Mouse (Mus musculus): Measurements from ENCODE around the gene Clip3. TPM values are rescaled to one million over a fixed set of nuclear protein-coding genes. Genes with fewer than 3 reads are reported as not detected.

Gene Clip3
- polyA plus RNA-seq, 1 experiment, result 4.2 TPM

- no peaks in the 10 kb centered on the region for H3K27me3 ChIP-seq (replicated peaks; ENCODE audit: control insufficient read depth, insufficient read depth, low read length)
- H3K4me3 ChIP-seq (ENCODE audit: insufficient read depth, low read depth, low read length), result no peak overlapping the region
- TF ChIP-seq CTCF (conservative IDR thresholded peaks at IDR 0.05; ENCODE audit: insufficient read depth, insufficient read length, low read depth, low read length) (no peak), POLR2A (IDR thresholded peaks at IDR 0.05; ENCODE audit: low read depth, low read length) (no peak)
- DNase-seq, result no peak
- no peaks in the 10 kb centered on the region for H3K36me3 ChIP-seq (ENCODE audit: control insufficient read depth, insufficient read depth, low read length)
- H3K4me1 ChIP-seq (ENCODE audit: control insufficient read depth, insufficient read depth, low read length), result no peaks in the 10 kb centered on the region
- no peak overlapping the region for H3K27ac ChIP-seq (ENCODE audit: insufficient read depth, low read depth, low read length)
- WGBS, result 46% methylated on average over 10 of the region's 10 CpGs
Observed at GRCm38 (mm10) chr7:30295103-30295502, 3.6 kb downstream of the Clip3 start.

GRCm38 (mm10) chr7:30296816-30297215 lies 5.3 kb downstream of the Clip3 start:
- Histone ChIP-seq H3K4me1 (ENCODE audit: control insufficient read depth, insufficient read depth, low read length) (no peaks in the 10 kb centered on the region), H3K4me3 (ENCODE audit: insufficient read depth, low read depth, low read length) (no peak overlapping the region), H3K36me3 (ENCODE audit: control insufficient read depth, insufficient read depth, low read length) (no peaks in the 10 kb centered on the region), H3K27ac (ENCODE audit: insufficient read depth, low read depth, low read length) (no peak overlapping the region), H3K27me3 (replicated peaks; ENCODE audit: control insufficient read depth, insufficient read depth, low read length) (no peaks in the 10 kb centered on the region)
- WGBS, result 93% methylated on average over 15 of the region's 15 CpGs
- no peak for DNase-seq
- no peak for TF ChIP-seq CTCF (conservative IDR thresholded peaks at IDR 0.05; ENCODE audit: insufficient read depth, insufficient read length, low read depth, low read length)
- TF ChIP-seq POLR2A (IDR thresholded peaks at IDR 0.05; ENCODE audit: low read depth, low read length), result no peak

- no peak for DNase-seq
- Histone ChIP-seq H3K4me3 (ENCODE audit: insufficient read depth, low read depth, low read length) (no peak overlapping the region), H3K27me3 (replicated peaks; ENCODE audit: control insufficient read depth, insufficient read depth, low read length) (no peaks in the 10 kb centered on the region), H3K27ac (ENCODE audit: insufficient read depth, low read depth, low read length) (no peak overlapping the region), H3K4me1 (ENCODE audit: control insufficient read depth, insufficient read depth, low read length) (no peaks in the 10 kb centered on the region), H3K36me3 (ENCODE audit: control insufficient read depth, insufficient read depth, low read length) (no peaks in the 10 kb centered on the region)
- WGBS, result 87% methylated on average over 16 of the region's 16 CpGs
- no peak for TF ChIP-seq CTCF (conservative IDR thresholded peaks at IDR 0.05; ENCODE audit: insufficient read depth, insufficient read length, low read depth, low read length)
- no peak for TF ChIP-seq POLR2A (IDR thresholded peaks at IDR 0.05; ENCODE audit: low read depth, low read length)
Observed at GRCm38 (mm10) chr7:30297266-30297665, 5.7 kb downstream of the Clip3 start.

- no peaks in the 10 kb centered on the region for H3K4me1 ChIP-seq (ENCODE audit: control insufficient read depth, insufficient read depth, low read length)
- DNase-seq, result no peak
- no peaks in the 10 kb centered on the region for H3K36me3 ChIP-seq (ENCODE audit: control insufficient read depth, insufficient read depth, low read length)
- H3K27ac ChIP-seq (ENCODE audit: insufficient read depth, low read depth, low read length), result no peak overlapping the region
- TF ChIP-seq POLR2A (IDR thresholded peaks at IDR 0.05; ENCODE audit: low read depth, low read length) (no peak), CTCF (conservative IDR thresholded peaks at IDR 0.05; ENCODE audit: insufficient read depth, insufficient read length, low read depth, low read length) (peak; percentile 72)
- 57% methylated on average over 3 of the region's 3 CpGs for WGBS
- no peak overlapping the region for H3K4me3 ChIP-seq (ENCODE audit: insufficient read depth, low read depth, low read length)
- H3K27me3 ChIP-seq (replicated peaks; ENCODE audit: control insufficient read depth, insufficient read depth, low read length), result no peaks in the 10 kb centered on the region
Observed at GRCm38 (mm10) chr7:30300914-30301313, 9.4 kb downstream of the Clip3 start.

GRCm38 (mm10) chr7:30306083-30306779 lies 14.7 kb downstream of the Clip3 start:
- Histone ChIP-seq H3K36me3 (ENCODE audit: control insufficient read depth, insufficient read depth, low read length) (no peaks in the 10 kb centered on the region), H3K27me3 (replicated peaks; ENCODE audit: control insufficient read depth, insufficient read depth, low read length) (no peaks in the 10 kb centered on the region), H3K4me1 (ENCODE audit: control insufficient read depth, insufficient read depth, low read length) (no peaks in the 10 kb centered on the region; the same call in 1 of the 2 replicates), H3K4me3 (ENCODE audit: insufficient read depth, low read depth, low read length) (no peak overlapping the region), H3K27ac (ENCODE audit: insufficient read depth, low read depth, low read length) (no peak overlapping the region)
- DNase-seq, result no peak
- TF ChIP-seq POLR2A (IDR thresholded peaks at IDR 0.05; ENCODE audit: low read depth, low read length), result no peak
- peak; percentile 63 for TF ChIP-seq CTCF (conservative IDR thresholded peaks at IDR 0.05; ENCODE audit: insufficient read depth, insufficient read length, low read depth, low read length)
- WGBS, result 86% methylated on average over 16 of the region's 16 CpGs

GRCm38 (mm10) chr7:30308076-30309005 lies 16.8 kb downstream of the Clip3 start, which contains the start of gene Alkbh6:
Alkbh6 (plus strand) TSS chr7:30308717.
- 4% methylated on average over 27 of the region's 27 CpGs for WGBS
- peak within 1 kb of the TSS; percentile 91 for H3K27ac ChIP-seq (ENCODE audit: insufficient read depth, low read depth, low read length)

More at GRCm38 (mm10) chr7:30308076-30309005, 16.8 kb downstream of the Clip3 start, which contains the start of gene Alkbh6:
- no peaks in the 10 kb centered on the region for H3K27me3 ChIP-seq (replicated peaks; ENCODE audit: control insufficient read depth, insufficient read depth, low read length)
- TF ChIP-seq CTCF (conservative IDR thresholded peaks at IDR 0.05; ENCODE audit: insufficient read depth, insufficient read length, low read depth, low read length), result no peak
- TF ChIP-seq POLR2A (IDR thresholded peaks at IDR 0.05; ENCODE audit: low read depth, low read length), result peak; percentile 97
- no peaks in the 10 kb centered on the region; the same call in 1 of the 2 replicates for H3K4me1 ChIP-seq (ENCODE audit: control insufficient read depth, insufficient read depth, low read length)
- peak; percentile 98 for DNase-seq
- H3K36me3 ChIP-seq (ENCODE audit: control insufficient read depth, insufficient read depth, low read length), result no peaks in the 10 kb centered on the region
- H3K4me3 ChIP-seq (ENCODE audit: insufficient read depth, low read depth, low read length), result peak within 1 kb of the TSS; percentile 59

Data from kidney, adult 2 months (tissue).